Mouse (Mus musculus): Measurements from ENCODE around the gene Nkx1-2.

The Nkx1-2 gene

GRCm38 (mm10) chr7:132599071-132599975, at the start of gene Nkx1-2:
Gene Nkx1-2 (minus strand): TSS chr7:132599637.
- DNase-seq: no peak

- DNase-seq: no peak
Measured at GRCm38 (mm10) chr7:132646514-132646913, 47.1 kb upstream of the Nkx1-2 start.

GRCm38 (mm10) chr7:132644605-132645279, 45.3 kb upstream of the Nkx1-2 start:
- no peak for DNase-seq

- no peak for DNase-seq
Measured at GRCm38 (mm10) chr7:132641606-132642005, 42.2 kb upstream of the Nkx1-2 start.

GRCm38 (mm10) chr7:132640946-132641345, 41.5 kb upstream of the Nkx1-2 start:
- peak; percentile 24 to 40 for DNase-seq

- peak; percentile 58 to 62 for DNase-seq
Measured at GRCm38 (mm10) chr7:132638446-132639087, 39.1 kb upstream of the Nkx1-2 start.

- DNase-seq: no peak
Measured at GRCm38 (mm10) chr7:132637292-132637691, 37.9 kb upstream of the Nkx1-2 start.

- DNase-seq: peak in 1 of 2 experiments; percentile 29
Measured at GRCm38 (mm10) chr7:132631313-132631712, 31.9 kb upstream of the Nkx1-2 start.

GRCm38 (mm10) chr7:132627448-132627847, 28.0 kb upstream of the Nkx1-2 start:
- no peak for DNase-seq

GRCm38 (mm10) chr7:132626174-132626573, 26.7 kb upstream of the Nkx1-2 start:
- no peak for DNase-seq

- no peak for DNase-seq
Measured at GRCm38 (mm10) chr7:132624161-132624560, 24.7 kb upstream of the Nkx1-2 start.

GRCm38 (mm10) chr7:132619975-132620918, 20.8 kb upstream of the Nkx1-2 start:
- DNase-seq: no peak

GRCm38 (mm10) chr7:132619549-132619948, 20.1 kb upstream of the Nkx1-2 start:
- no peak for DNase-seq

- no peak for DNase-seq
Measured at GRCm38 (mm10) chr7:132617021-132617564, 17.7 kb upstream of the Nkx1-2 start.

- no peak for DNase-seq
Measured at GRCm38 (mm10) chr7:132616391-132616790, 17.0 kb upstream of the Nkx1-2 start.

GRCm38 (mm10) chr7:132615346-132615745, 15.9 kb upstream of the Nkx1-2 start:
- DNase-seq: no peak

- no peak for DNase-seq
Measured at GRCm38 (mm10) chr7:132611530-132611929, 12.1 kb upstream of the Nkx1-2 start.

- DNase-seq: peak; percentile 66 to 70
Measured at GRCm38 (mm10) chr7:132610468-132611318, 11.3 kb upstream of the Nkx1-2 start, which contains the start of gene Lhpp. Gene Lhpp (plus strand): TSS chr7:132610638.

- peak in 1 of 2 experiments; percentile 13 for DNase-seq
Measured at GRCm38 (mm10) chr7:132608316-132609020, 9.0 kb upstream of the Nkx1-2 start.

- DNase-seq: no peak
Measured at GRCm38 (mm10) chr7:132605689-132606088, 6.3 kb upstream of the Nkx1-2 start.

All from cerebellum, adult 18-20 months (tissue).